Mouse (Mus musculus) 3T3-L1 (cell line): Measurements from ENCODE around the gene Vkorc1.
"Not testable (repeated sequence)": the region's sequence is repeated elsewhere in the genome, so short reads cannot be mapped to it uniquely, and the experiment has no call there.

Experiments used
- DNase-seq: peaks from one replicate; pipeline ENCODE4 v3.0.0-alpha.2; 2015; ENCODE audit warnings: low read depth, low spot score

Gene Vkorc1

GRCm38 (mm10) chr7:127918203-127918602, 22.8 kb upstream of the Vkorc1 start:
- peak; percentile 62 for DNase-seq

- no peak for DNase-seq
These were observed 19.9 kb upstream of the Vkorc1 start for GRCm38 (mm10) chr7:127915293-127915692.

DNA sequence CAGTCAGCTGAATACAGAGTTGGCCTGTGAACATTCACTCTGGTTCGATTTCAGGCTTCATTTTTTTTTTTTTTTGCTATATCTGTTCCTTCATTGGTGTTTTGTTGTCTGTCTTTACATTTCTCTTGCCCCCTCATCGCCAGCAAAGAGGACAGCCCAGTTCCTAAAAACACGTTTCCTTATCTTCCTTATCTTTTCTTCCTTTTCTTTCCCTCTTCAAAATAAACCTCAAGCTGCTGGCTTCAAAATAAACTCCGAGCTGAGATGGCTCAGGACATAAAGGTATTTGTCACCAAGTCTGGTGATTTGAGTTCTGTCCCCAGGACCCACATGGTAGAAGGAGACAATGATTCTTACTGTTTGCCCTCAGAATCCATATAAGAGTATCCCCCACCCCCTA, 17.5 kb upstream of the Vkorc1 start:
- no peak for DNase-seq

DNA sequence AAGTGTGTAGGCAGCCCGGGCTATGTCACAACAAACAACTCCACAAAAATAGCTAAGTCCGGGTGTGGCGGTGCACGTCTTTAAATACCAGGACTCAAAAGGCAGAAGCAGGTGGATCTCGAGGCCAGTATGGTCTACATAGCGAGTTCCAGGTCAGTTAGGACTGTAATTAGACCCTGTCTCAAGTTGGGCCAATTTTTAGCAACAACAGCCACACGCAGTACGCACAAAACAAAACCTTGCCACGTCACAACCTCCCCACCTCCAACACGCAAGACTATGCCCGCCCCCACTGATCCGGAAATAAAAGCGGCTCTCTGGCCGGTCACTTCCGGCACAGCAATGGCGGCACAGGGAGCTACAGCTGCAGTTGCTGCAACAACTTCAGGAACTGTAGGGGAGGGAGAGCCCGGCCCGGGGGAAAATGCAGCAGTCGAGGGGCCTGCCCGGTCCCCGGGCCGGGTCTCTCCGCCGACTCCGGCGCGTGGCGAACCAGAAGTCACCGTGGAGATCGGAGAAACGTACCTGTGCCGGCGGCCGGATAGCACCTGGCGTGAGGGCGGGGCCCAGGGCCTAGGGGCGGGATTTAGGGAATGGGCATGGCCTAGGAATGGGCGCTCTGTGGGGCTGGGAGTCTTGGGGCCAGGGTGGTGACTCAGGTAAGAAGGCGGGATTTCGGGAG, 16.9 kb upstream of the Vkorc1 start, which contains the start of gene Kat8:
Gene Kat8, plus strand, starts transcription at position 327 of the 682 bp plus-strand sequence.
- peak; percentile 94 for DNase-seq

DNA sequence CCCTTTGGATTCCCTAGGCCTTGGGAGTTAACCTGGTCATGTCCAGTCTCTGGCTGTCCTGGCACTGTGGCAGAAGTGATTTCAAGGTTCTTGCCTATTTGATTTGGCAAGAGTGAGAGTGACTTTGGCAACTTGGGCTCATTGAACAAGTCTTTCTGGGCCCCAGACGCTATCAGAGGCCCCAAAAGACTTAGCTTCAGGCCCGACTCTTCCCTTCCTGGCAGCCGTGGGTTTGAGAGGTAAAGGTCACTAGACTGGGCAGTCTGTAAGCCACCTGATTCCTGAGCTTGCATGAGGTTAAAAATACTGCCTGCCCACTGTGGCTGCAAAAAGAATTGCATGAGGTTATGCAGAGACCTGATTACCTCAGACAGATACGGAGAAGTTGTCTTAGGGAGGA, 13.2 kb upstream of the Vkorc1 start:
- no peak for DNase-seq

- DNase-seq = no peak
These were observed 12.5 kb upstream of the Vkorc1 start for GRCm38 (mm10) chr7:127907939-127908338.

DNA sequence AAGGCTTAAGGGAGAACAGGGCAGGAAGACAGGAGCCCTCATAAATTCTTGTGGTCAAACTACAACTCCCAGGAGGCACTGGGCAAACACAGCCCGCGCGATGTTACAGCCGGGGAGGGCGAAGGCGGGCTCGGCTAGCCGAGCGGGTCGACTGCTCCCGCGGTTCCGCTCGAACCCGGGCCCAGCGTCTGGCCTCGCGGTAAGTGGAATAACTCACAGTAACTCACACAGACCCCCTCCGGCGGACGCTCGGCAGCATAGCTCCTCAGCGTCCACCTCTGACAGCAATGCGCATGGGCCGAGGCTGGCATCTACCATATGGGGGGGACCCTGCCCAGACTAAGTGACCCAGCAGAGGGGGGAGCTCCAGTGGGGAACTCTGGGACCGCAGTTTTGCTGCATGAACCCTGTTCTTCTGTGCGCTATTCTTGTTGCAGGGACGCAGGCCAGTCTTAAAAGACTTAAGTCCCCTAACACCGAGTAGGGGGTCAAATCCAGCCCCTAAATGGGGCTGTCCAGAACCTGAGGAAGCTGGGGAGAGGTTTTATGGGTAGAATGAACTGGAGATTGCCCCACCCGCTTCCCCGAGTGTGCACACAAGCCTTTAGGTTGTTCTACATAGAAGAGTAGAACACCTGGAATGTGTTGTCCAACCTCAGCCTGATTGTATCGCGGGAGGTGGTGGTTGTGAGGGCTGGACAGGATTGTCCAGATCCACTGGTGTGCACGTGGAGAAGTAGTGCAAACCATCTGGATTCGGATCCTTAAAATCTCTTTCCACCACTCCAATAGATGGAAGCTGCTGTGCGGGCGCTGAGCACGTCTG, 8.8 kb upstream of the Vkorc1 start, which contains the start of gene Bckdk:
Gene Bckdk, plus strand, starts transcription at position 112 of the 826 bp plus-strand sequence.
- DNase-seq = peak; percentile 88

- DNase-seq = no peak
These were observed 6.4 kb upstream of the Vkorc1 start for GRCm38 (mm10) chr7:127901772-127902171.

GRCm38 (mm10) chr7:127899997-127900396, 4.6 kb upstream of the Vkorc1 start:
- no peak for DNase-seq

- no peak for DNase-seq
These were observed 3.0 kb upstream of the Vkorc1 start for GRCm38 (mm10) chr7:127898179-127898956.

- no peak for DNase-seq
These were observed 2.1 kb upstream of the Vkorc1 start for GRCm38 (mm10) chr7:127897542-127897941.

- peak; percentile 58 for DNase-seq
These were observed 967 bp upstream of the Vkorc1 start for GRCm38 (mm10) chr7:127896384-127896783.

DNA sequence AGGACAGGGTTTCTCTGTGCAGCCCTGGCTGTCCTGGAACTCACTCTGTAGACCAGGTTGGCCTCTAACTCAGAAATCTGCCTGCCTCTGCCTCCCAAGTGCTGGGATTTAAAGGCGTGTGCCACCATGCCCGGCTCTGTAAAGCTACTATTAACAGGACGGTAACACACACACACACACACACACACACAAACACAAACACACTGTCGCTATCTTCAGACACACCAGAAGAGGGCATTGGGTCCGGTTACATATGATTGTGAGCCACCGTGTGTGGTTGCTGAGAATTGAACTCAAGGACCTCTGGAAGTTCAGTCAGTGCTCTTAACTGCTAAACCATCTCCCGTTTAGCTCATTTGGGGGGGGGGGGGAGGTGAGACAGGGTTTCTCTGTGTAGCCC, 474 bp upstream of the Vkorc1 start:
- DNase-seq = not testable (repeated sequence)

DNA sequence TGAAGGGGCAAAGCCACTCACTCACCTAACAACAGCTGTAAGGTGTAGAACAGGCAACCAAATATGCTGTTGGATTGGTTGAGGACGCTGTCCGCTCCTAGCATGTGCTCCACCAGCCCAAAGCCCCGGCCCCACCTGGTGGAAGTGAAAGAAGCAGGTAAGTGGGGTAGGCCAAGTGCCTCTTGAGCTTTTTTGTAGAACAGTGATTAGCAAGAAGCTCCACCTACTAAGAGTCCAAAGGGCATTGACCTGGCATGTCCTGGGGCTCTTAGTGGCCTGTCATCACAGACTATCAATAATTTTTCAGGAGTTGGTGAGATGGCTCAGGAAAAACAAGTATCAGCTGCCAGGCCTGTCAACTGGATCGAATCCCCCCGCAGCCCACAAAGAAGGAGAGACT, 937 bp downstream of the Vkorc1 start:
- no peak for DNase-seq

DNA sequence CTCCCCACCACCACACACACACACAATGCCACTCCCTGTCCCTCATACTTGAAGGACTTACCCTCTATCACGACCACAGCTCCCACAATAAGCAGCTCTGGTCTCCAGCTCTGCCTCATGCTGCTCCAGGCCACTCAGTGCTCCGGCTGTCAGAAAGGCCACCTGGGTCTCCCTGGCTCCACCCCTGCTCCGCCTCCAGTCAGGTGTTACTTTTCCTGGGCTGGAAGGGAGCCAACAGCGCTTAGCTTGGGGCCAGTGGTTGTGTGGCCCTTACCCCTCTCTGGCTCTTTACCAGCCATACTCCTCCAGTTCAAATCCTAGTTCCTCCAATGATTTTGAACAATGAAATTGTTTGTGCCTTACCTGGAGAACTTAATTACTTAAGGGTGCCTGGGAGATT, 4.6 kb downstream of the Vkorc1 start, which contains the start of gene Prss53:
Gene Prss53, minus strand, starts transcription at position 173 of the 400 bp plus-strand sequence.
- DNase-seq = no peak

- no peak for DNase-seq
These were observed 6.6 kb downstream of the Vkorc1 start for GRCm38 (mm10) chr7:127888821-127889220.

- DNase-seq = no peak
These were observed 7.6 kb downstream of the Vkorc1 start for GRCm38 (mm10) chr7:127887781-127888180.

GRCm38 (mm10) chr7:127887191-127887590, 8.2 kb downstream of the Vkorc1 start:
- DNase-seq = no peak

DNA sequence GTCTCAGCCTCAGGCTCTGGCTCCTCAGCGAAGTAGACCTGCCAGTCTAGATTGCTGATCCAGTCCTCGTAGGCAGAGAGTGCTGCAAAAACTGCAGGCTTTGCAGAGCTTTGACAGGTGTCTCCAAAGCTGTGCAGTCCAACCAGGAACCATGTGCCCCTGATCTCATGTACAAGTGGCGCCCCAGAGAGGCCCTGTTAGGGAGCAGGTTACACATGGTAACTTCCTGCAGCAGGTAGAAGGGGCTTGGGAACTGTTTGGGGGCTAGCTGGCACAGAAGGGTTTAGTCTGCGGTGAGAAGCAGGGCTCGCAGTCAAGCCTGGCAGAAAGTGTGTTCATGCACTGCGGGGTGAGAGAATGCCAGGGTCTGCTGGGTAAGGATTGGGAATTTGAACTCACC, 8.9 kb downstream of the Vkorc1 start:
- no peak for DNase-seq

- peak; percentile 65 for DNase-seq
These were observed 9.5 kb downstream of the Vkorc1 start for GRCm38 (mm10) chr7:127885951-127886350.

GRCm38 (mm10) chr7:127880431-127880830, 15.0 kb downstream of the Vkorc1 start:
- DNase-seq = no peak

GRCm38 (mm10) chr7:127879301-127879700, 16.1 kb downstream of the Vkorc1 start:
- no peak for DNase-seq
